Mouse (Mus musculus) gastrocnemius, adult 2 months (tissue): ENCODE results near the gene Plcb4. TPM values are rescaled to one million over a fixed set of nuclear protein-coding genes. Genes with fewer than 3 reads are reported as not detected.
A peak's percentile ranks its signal among the peaks of the same experiment; 100 is the strongest.

Experiments
- DNase-seq: peaks from one replicate; pipeline ENCODE4 v3.0.0; 2022
- H3K27ac ChIP-seq: fragments of 200-600 bp; 2 replicates; pipeline ENCODE4 v1.8.1; 2022; ENCODE audit warnings: mild to moderate bottlenecking
- H3K4me3 ChIP-seq: fragments of 200-600 bp; 2 replicates; pipeline ENCODE4 v1.8.1; 2022; ENCODE audit warnings: mild to moderate bottlenecking, moderate library complexity
- CTCF ChIP-seq: fragments of 200-600 bp; IDR thresholded peaks from 2 replicates; pipeline ENCODE4 v1.8.1; 2022; ENCODE audit warnings: antibody characterized with exemption, mild to moderate bottlenecking, moderate library complexity
- intact Hi-C: fragments of 180-260 bp; cut with DNase I; formaldehyde crosslinking; loops from one replicate; pipeline ENCODE4 v1.15.1; 2025
- long read RNA-seq, 2 experiments: library from polyadenylated mRNA; stranded (forward); transcript quantifications; one replicate each; pipeline ENCODE4 v2.0.0; 2021
- total RNA-seq, 2 experiments: library from RNA; stranded (reverse); gene quantifications; 2 replicates each; pipeline ENCODE4 v1.2.3; 2021

The Plcb4 gene
- total RNA-seq, result 10 to 100 TPM; 19.7 to 21.8 TPM
- long read RNA-seq, experiment 1, partial matches to known transcripts, result 4 of 14 reads
- long read RNA-seq, experiment 1, other reads (novel, unspliced or antisense), result 10 of 14 reads
- long read RNA-seq, experiment 2, partial matches to known transcripts, result 2 of 8 reads
- long read RNA-seq, experiment 2, other reads (novel, unspliced or antisense), result 6 of 8 reads

- TF ChIP-seq CTCF, result no peak
Measured at GRCm38 (mm10) chr2:135658486-135659390, at the start of gene Plcb4. Plcb4 (plus strand) TSS chr2:135659011.

GRCm38 (mm10) chr2:135614651-135615261, 44.1 kb upstream of the Plcb4 start:
- DNase-seq, result no peak
- intact Hi-C loops, result no loop called here

More at GRCm38 (mm10) chr2:135658486-135659390, at the start of gene Plcb4:
- DNase-seq, result peak; percentile 88
- H3K4me3 ChIP-seq, result peak within 1 kb of the TSS; percentile 91
- H3K27ac ChIP-seq, result peak within 1 kb of the TSS; percentile 94
- intact Hi-C loops, result loop anchor here (2.0 to 10.0 kb wide), 3 partner anchors 98 to 269 kb away; no protein-coding TSS in a partner anchor

GRCm38 (mm10) chr2:135616090-135616489, 42.7 kb upstream of the Plcb4 start:
- Histone ChIP-seq H3K4me3 (no peak overlapping the region), H3K27ac (no peak overlapping the region)
- no peak for DNase-seq
- intact Hi-C loops, result no loop called here
- no peak for TF ChIP-seq CTCF

More at GRCm38 (mm10) chr2:135614651-135615261, 44.1 kb upstream of the Plcb4 start:
- H3K27ac ChIP-seq, result no peak overlapping the region
- no peak for TF ChIP-seq CTCF
- no peak overlapping the region for H3K4me3 ChIP-seq

GRCm38 (mm10) chr2:135618551-135618950, 40.3 kb upstream of the Plcb4 start:
- H3K27ac ChIP-seq, result no peak overlapping the region
- no peak overlapping the region for H3K4me3 ChIP-seq
- intact Hi-C loops, result no loop called here
- TF ChIP-seq CTCF, result no peak
- no peak for DNase-seq

GRCm38 (mm10) chr2:135619956-135620355, 38.9 kb upstream of the Plcb4 start:
- TF ChIP-seq CTCF, result no peak
- H3K27ac ChIP-seq, result no peak overlapping the region
- intact Hi-C loops, result no loop called here
- DNase-seq, result no peak
- no peak overlapping the region for H3K4me3 ChIP-seq

GRCm38 (mm10) chr2:135627821-135628220, 31.0 kb upstream of the Plcb4 start:
- intact Hi-C loops, result no loop called here

GRCm38 (mm10) chr2:135637227-135637626, 21.6 kb upstream of the Plcb4 start:
- Histone ChIP-seq H3K27ac (no peak overlapping the region), H3K4me3 (no peak overlapping the region)
- intact Hi-C loops, result no loop called here
- no peak for DNase-seq
- TF ChIP-seq CTCF, result no peak

More at GRCm38 (mm10) chr2:135627821-135628220, 31.0 kb upstream of the Plcb4 start:
- no peak overlapping the region for H3K27ac ChIP-seq
- no peak for TF ChIP-seq CTCF
- no peak overlapping the region for H3K4me3 ChIP-seq
- DNase-seq, result no peak

GRCm38 (mm10) chr2:135641002-135641401, 17.8 kb upstream of the Plcb4 start:
- intact Hi-C loops, result no loop called here
- no peak for DNase-seq
- Histone ChIP-seq H3K27ac (peak overlapping the region; percentile 60; the same call in 1 of the 2 replicates), H3K4me3 (no peak overlapping the region)
- no peak for TF ChIP-seq CTCF

- peak; percentile 34 for DNase-seq
- intact Hi-C loops, result no loop called here
- Histone ChIP-seq H3K27ac (peak overlapping the region; percentile 60), H3K4me3 (no peak overlapping the region)
- no peak for TF ChIP-seq CTCF
Measured at GRCm38 (mm10) chr2:135641636-135642035, 17.2 kb upstream of the Plcb4 start.

- Histone ChIP-seq H3K4me3 (no peak overlapping the region), H3K27ac (no peak overlapping the region)
- no peak for DNase-seq
- intact Hi-C loops, result no loop called here
- no peak for TF ChIP-seq CTCF
Measured at GRCm38 (mm10) chr2:135646226-135646625, 12.6 kb upstream of the Plcb4 start.

- TF ChIP-seq CTCF, result no peak
- Histone ChIP-seq H3K4me3 (no peak overlapping the region), H3K27ac (no peak overlapping the region)
- intact Hi-C loops, result no loop called here
- no peak for DNase-seq
Measured at GRCm38 (mm10) chr2:135646654-135647053, 12.2 kb upstream of the Plcb4 start.

GRCm38 (mm10) chr2:135647985-135648384, 10.8 kb upstream of the Plcb4 start:
- no peak overlapping the region for H3K27ac ChIP-seq
- no peak overlapping the region for H3K4me3 ChIP-seq
- intact Hi-C loops, result no loop called here
- TF ChIP-seq CTCF, result no peak
- DNase-seq, result no peak

GRCm38 (mm10) chr2:135650885-135651284, 7.9 kb upstream of the Plcb4 start:
- Histone ChIP-seq H3K4me3 (no peak overlapping the region), H3K27ac (no peak overlapping the region)
- intact Hi-C loops, result loop anchor here (10.0 kb wide), 1 partner anchor 216 kb away; no protein-coding TSS in a partner anchor
- no peak for TF ChIP-seq CTCF
- no peak for DNase-seq
